Mouse (Mus musculus) R1 (cell line): ENCODE measurements around the gene Nrxn1.
A peak's percentile ranks its signal among the peaks of the same experiment; 100 is the strongest.

Source experiments
- DNase-seq: peaks from one replicate; pipeline ENCODE4 v3.0.0-alpha.2; 2018; ENCODE audit warnings: low read depth, low spot score

The Nrxn1 gene

GRCm38 (mm10) chr17:91093042-91093080 lies at the start of gene Nrxn1:
TSS of gene Nrxn1 (minus strand) at chr17:91093071.
- DNase-seq, result no peak

GRCm38 (mm10) chr17:91136859-91137258 lies 44.0 kb upstream of the Nrxn1 start:
- DNase-seq, result no peak

- DNase-seq, result no peak
Measured at GRCm38 (mm10) chr17:91112880-91113628, 20.2 kb upstream of the Nrxn1 start.

GRCm38 (mm10) chr17:91112085-91112484 lies 19.2 kb upstream of the Nrxn1 start:
- DNase-seq, result no peak

GRCm38 (mm10) chr17:91093081-91093875 lies 407 bp upstream of the Nrxn1 start:
- DNase-seq, result no peak

- peak; percentile 83 for DNase-seq
Measured at GRCm38 (mm10) chr17:91092421-91093041, 340 bp downstream of the Nrxn1 start.

- no peak for DNase-seq
Measured at GRCm38 (mm10) chr17:91090631-91091030, 2.2 kb downstream of the Nrxn1 start.

GRCm38 (mm10) chr17:91088991-91089390 lies 3.9 kb downstream of the Nrxn1 start:
- DNase-seq, result peak; percentile 4

- peak; percentile 22 for DNase-seq
Measured at GRCm38 (mm10) chr17:91088037-91088715, 4.7 kb downstream of the Nrxn1 start.

GRCm38 (mm10) chr17:91086412-91086811 lies 6.5 kb downstream of the Nrxn1 start:
- no peak for DNase-seq

- DNase-seq, result peak; percentile 9
Measured at GRCm38 (mm10) chr17:91085416-91085815, 7.5 kb downstream of the Nrxn1 start.

GRCm38 (mm10) chr17:91079096-91079495 lies 13.8 kb downstream of the Nrxn1 start:
- no peak for DNase-seq

- no peak for DNase-seq
Measured at GRCm38 (mm10) chr17:91074780-91075179, 18.1 kb downstream of the Nrxn1 start.

GRCm38 (mm10) chr17:91033466-91033865 lies 59.4 kb downstream of the Nrxn1 start:
- DNase-seq, result peak; percentile 2

GRCm38 (mm10) chr17:91025061-91025623 lies 67.7 kb downstream of the Nrxn1 start:
- no peak for DNase-seq

GRCm38 (mm10) chr17:91007385-91008089 lies 85.3 kb downstream of the Nrxn1 start:
- DNase-seq, result no peak

- no peak for DNase-seq
Measured at GRCm38 (mm10) chr17:91000389-91000788, 92.5 kb downstream of the Nrxn1 start.

- no peak for DNase-seq
Measured at GRCm38 (mm10) chr17:90999667-91000154, 93.2 kb downstream of the Nrxn1 start.

- no peak for DNase-seq
Measured at GRCm38 (mm10) chr17:90997714-90998113, 95.2 kb downstream of the Nrxn1 start.

- DNase-seq, result peak; percentile 89
Measured at GRCm38 (mm10) chr17:90995436-90995835, 97.4 kb downstream of the Nrxn1 start.

- no peak for DNase-seq
Measured at GRCm38 (mm10) chr17:90994247-90994646, 98.6 kb downstream of the Nrxn1 start.
